Mouse (Mus musculus): ENCODE measurements around the gene Tas1r1. TPM values are rescaled to one million over a fixed set of nuclear protein-coding genes. Genes with fewer than 3 reads are reported as not detected.

Tas1r1 gene
- polyA plus RNA-seq, 1 experiment from 2014 or later, result 1.5 TPM

DNA sequence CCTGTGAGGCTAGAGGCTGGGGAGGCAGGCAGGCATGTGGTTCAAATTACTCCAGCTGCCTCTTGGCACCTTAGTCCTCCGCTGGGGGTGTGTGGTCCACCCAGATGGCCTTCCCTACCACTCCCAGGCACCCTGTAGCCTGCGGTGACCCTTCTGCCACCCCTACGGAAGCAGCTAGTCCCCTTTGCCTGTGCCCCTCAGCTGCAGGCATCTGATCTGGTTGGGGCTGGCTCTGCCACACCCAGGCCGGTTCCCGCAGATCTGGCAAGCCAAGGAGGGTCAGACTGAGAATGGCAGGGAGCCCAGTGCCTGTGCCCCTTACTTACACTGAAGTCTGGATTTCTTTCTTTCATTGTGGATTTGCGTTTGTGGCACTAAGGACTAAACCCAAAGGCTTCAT lies 35.3 kb upstream of the Tas1r1 start:
- no peak overlapping the region for H3K27ac ChIP-seq
- no peaks in the 10 kb centered on the region for H3K36me3 ChIP-seq (replicated peaks)
- H3K4me2 ChIP-seq, result no peak overlapping the region
- no peak for ATAC-seq (replicated peaks)
- WGBS, result 85% methylated on average over 6 of the region's 6 CpGs
- H3K27me3 ChIP-seq (replicated peaks), result no peaks in the 10 kb centered on the region; the same call in 1 of the 2 replicates
- peaks cover 8% of the 10 kb centered on the region for H3K4me1 ChIP-seq
- H3K4me3 ChIP-seq, result no peak overlapping the region
- no peaks in the 10 kb centered on the region for H3K9me3 ChIP-seq
- no peak overlapping the region for H3K9ac ChIP-seq

DNA sequence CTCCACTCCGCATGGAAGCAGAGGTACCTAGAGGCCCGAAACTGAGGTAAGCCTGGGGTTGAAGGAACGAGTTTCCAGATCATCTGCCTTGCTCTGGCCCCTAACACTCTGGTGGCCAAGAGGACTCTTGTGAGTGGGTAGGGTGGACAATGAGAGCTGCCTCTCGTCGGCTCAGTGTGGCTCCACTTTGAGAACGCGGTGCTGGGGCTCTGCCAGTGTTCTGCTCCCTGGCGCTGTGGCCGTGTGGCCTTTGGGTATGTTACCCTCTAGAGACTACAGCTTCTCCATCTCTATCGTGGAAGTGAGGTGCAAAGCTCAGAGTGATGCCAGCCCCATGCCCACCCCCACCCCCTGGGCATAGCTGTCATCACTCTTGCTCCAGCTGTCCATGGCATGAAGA lies 34.3 kb upstream of the Tas1r1 start:
- WGBS, result 53% methylated on average over 10 of the region's 10 CpGs
- H3K36me3 ChIP-seq (replicated peaks), result no peaks in the 10 kb centered on the region
- no peaks in the 10 kb centered on the region for H3K9me3 ChIP-seq
- H3K27me3 ChIP-seq (replicated peaks), result no peaks in the 10 kb centered on the region; the same call in 1 of the 2 replicates
- no peak overlapping the region for H3K4me2 ChIP-seq
- H3K4me1 ChIP-seq, result peaks cover 8% of the 10 kb centered on the region
- H3K9ac ChIP-seq, result no peak overlapping the region
- no peak overlapping the region for H3K4me3 ChIP-seq
- no peak overlapping the region for H3K27ac ChIP-seq
- ATAC-seq (replicated peaks), result no peak

DNA sequence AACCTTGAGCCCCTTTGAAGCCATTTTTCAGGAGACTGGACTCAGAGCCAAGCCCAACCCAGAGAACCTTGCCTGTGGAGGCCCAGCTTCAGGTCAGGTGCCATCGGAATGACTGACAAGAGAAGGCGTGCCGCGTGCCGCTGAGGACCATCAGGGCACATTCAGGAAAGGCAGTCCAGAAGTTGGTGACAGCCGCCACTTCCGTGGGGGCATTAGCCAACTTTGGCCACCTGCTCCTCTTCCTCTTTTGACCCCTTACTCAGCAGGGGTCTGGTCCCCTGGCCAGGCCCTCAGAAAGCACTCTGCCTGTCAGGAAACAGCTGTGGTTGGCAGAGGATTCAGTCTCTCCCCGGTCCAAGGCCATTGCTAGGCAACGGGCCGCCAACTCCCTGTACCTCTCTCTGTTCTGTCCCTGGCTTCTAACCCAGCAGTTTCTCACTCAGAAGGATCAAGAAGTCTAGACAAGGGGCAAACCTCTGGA lies 33.8 kb upstream of the Tas1r1 start, which contains the start of gene Plekhg5:
Gene Plekhg5, plus strand, starts transcription at position 378 of the 481 bp plus-strand sequence.
- ATAC-seq (replicated peaks), result no peak
- no peak within 1 kb of the TSS for H3K27ac ChIP-seq

DNA sequence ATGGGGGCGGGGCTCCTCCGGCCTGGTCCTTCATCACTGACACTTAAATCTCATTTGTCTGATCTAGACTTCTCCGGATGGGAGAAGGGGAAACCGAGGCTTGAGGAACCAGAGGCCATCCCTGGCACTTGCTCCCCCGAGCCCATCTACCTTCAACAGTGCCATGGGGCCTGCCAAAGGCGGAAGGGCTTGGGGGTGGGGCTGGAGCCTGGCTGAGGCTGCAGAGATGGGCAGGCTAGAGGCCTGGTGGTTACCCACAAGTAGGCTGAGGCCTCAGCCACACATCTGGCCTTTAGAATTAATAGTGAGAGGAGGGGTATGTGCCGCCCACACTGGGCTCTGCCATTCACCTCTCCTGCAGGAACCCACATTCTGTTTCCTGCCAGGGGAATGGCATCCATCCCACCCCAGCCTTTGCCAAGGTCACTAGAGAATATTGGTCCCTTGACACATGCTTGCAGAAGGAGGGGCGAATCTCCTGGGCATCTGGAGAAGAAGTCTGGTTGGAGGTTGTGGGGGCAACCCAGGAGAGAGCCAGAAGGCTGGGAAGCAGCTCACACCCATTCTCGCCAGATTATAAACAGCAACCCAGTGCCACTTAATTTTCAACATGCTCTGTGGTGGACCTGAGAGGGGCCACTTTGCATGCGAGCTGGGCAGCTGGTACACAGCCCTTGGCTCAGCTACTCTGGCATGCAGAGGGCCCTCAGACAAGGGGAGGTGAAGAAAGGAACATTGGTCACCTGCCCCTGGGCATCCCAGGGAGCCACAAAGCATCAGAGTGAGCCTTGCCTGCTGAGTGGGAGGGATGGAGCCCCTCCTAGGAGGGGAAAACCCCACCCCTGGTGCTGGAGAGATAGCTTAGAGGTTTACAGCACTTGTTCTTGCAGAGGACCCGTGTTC lies 32.4 kb upstream of the Tas1r1 start:
- Histone ChIP-seq H3K4me3 (no peak overlapping the region), H3K27ac (no peak overlapping the region), H3K4me2 (no peak overlapping the region), H3K9me3 (no peaks in the 10 kb centered on the region), H3K36me3 (replicated peaks) (no peaks in the 10 kb centered on the region), H3K4me1 (peaks cover 8% of the 10 kb centered on the region), H3K27me3 (replicated peaks) (no peaks in the 10 kb centered on the region), H3K9ac (no peak overlapping the region)
- no peak for ATAC-seq (replicated peaks)
- 70% methylated on average over 11 of the region's 11 CpGs for WGBS

More for the DNA sequence above, 33.8 kb upstream of the Tas1r1 start, which contains the start of gene Plekhg5:
- no peak within 1 kb of the TSS for H3K4me2 ChIP-seq
- 59% methylated on average over 10 of the region's 10 CpGs for WGBS
- no peaks in the 10 kb centered on the region; the same call in 1 of the 2 replicates for H3K27me3 ChIP-seq (replicated peaks)
- no peak within 1 kb of the TSS for H3K9ac ChIP-seq
- peaks cover 8% of the 10 kb centered on the region for H3K4me1 ChIP-seq
- no peak within 1 kb of the TSS for H3K4me3 ChIP-seq
- no peaks in the 10 kb centered on the region for H3K9me3 ChIP-seq
- no peaks in the 10 kb centered on the region for H3K36me3 ChIP-seq (replicated peaks)

DNA sequence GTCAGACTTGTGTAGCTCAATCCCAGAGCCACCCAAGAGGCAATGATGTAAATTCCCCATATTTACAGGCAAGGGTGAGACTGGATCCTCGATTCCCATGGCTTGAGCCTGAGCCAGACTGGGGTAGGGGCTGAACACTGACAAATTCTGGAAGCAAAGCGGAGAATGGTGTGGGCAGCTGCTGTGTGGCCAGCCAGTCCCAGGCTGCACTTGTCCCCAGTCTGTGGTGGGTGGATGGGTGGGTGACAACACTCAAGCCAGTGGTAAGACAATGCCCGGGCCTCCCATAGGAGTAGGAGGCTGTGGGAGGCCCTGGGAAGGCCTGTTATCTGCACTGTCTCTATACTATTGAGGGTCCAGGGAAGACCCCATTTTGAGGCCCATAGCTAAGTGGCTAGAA lies 30.9 kb upstream of the Tas1r1 start:
- no peak overlapping the region for H3K27ac ChIP-seq
- H3K4me2 ChIP-seq, result no peak overlapping the region
- H3K4me1 ChIP-seq, result peaks cover 8% of the 10 kb centered on the region
- no peaks in the 10 kb centered on the region for H3K36me3 ChIP-seq (replicated peaks)
- H3K9me3 ChIP-seq, result no peaks in the 10 kb centered on the region
- H3K27me3 ChIP-seq (replicated peaks), result no peaks in the 10 kb centered on the region
- no peak for ATAC-seq (replicated peaks)
- H3K9ac ChIP-seq, result no peak overlapping the region
- WGBS, result 91% methylated on average over 3 of the region's 3 CpGs
- H3K4me3 ChIP-seq, result no peak overlapping the region

GRCm38 (mm10) chr4:152068166-152068724 lies 29.9 kb upstream of the Tas1r1 start:
- H3K4me2 ChIP-seq, result no peak overlapping the region
- H3K9ac ChIP-seq, result no peak overlapping the region
- no peaks in the 10 kb centered on the region for H3K36me3 ChIP-seq (replicated peaks)
- H3K4me1 ChIP-seq, result peaks cover 8% of the 10 kb centered on the region
- 69% methylated on average over 6 of the region's 6 CpGs for WGBS
- H3K4me3 ChIP-seq, result no peak overlapping the region
- H3K27me3 ChIP-seq (replicated peaks), result no peaks in the 10 kb centered on the region
- no peak for ATAC-seq (replicated peaks)
- no peak overlapping the region for H3K27ac ChIP-seq
- H3K9me3 ChIP-seq, result no peaks in the 10 kb centered on the region

DNA sequence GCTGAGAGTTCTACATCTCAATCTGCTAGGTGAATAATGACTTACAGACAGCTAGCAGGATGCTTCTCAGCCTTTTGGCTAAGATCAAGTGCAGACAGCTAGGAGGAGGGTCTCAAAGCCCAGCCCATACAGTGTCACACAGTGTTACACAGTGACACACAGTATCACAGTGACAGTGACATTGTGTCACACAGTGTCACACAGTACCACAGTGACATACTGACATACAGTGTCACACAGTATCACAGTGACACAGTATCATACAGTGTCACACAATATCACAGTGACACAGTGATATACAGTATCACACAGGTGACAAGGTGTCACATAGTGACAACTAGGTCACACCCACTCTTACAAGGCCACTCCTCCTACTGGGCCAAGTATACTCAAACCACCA lies 28.9 kb upstream of the Tas1r1 start:
- Histone ChIP-seq H3K4me3 (no peak overlapping the region), H3K27ac (no peak overlapping the region), H3K9me3 (no peaks in the 10 kb centered on the region), H3K4me2 (no peak overlapping the region), H3K27me3 (replicated peaks) (no peaks in the 10 kb centered on the region), H3K4me1 (peaks cover 3% of the 10 kb centered on the region), H3K9ac (no peak overlapping the region), H3K36me3 (replicated peaks) (no peaks in the 10 kb centered on the region)
- ATAC-seq (replicated peaks), result no peak

GRCm38 (mm10) chr4:152062390-152063110 lies 24.2 kb upstream of the Tas1r1 start:
- Histone ChIP-seq H3K4me1 (no peaks in the 10 kb centered on the region), H3K4me2 (no peak overlapping the region), H3K4me3 (no peak overlapping the region), H3K27ac (no peak overlapping the region), H3K27me3 (replicated peaks) (no peaks in the 10 kb centered on the region), H3K9me3 (no peaks in the 10 kb centered on the region), H3K36me3 (replicated peaks) (peaks cover 25% of the 10 kb centered on the region; the same call in 1 of the 2 replicates), H3K9ac (no peak overlapping the region)
- no peak for ATAC-seq (replicated peaks)
- 82% methylated on average over 9 of the region's 9 CpGs for WGBS

GRCm38 (mm10) chr4:152044609-152045008 lies 6.2 kb upstream of the Tas1r1 start:
- H3K4me1 ChIP-seq, result peaks cover 15% of the 10 kb centered on the region
- H3K9me3 ChIP-seq, result no peaks in the 10 kb centered on the region
- H3K27ac ChIP-seq, result no peak overlapping the region
- no peak overlapping the region for H3K4me3 ChIP-seq
- no peak overlapping the region for H3K4me2 ChIP-seq
- no peak overlapping the region for H3K9ac ChIP-seq
- no peaks in the 10 kb centered on the region for H3K27me3 ChIP-seq (replicated peaks)
- H3K36me3 ChIP-seq (replicated peaks), result peaks cover 61% of the 10 kb centered on the region; the same call in 1 of the 2 replicates
- 83% methylated on average over 6 of the region's 6 CpGs for WGBS
- no peak for ATAC-seq (replicated peaks)

GRCm38 (mm10) chr4:152043171-152043570 lies 4.8 kb upstream of the Tas1r1 start:
- peaks cover 18% of the 10 kb centered on the region for H3K4me1 ChIP-seq
- ATAC-seq (replicated peaks), result no peak
- no peak overlapping the region for H3K27ac ChIP-seq
- H3K27me3 ChIP-seq (replicated peaks), result no peaks in the 10 kb centered on the region
- no peaks in the 10 kb centered on the region for H3K9me3 ChIP-seq
- H3K36me3 ChIP-seq (replicated peaks), result peaks cover 56% of the 10 kb centered on the region; the same call in 1 of the 2 replicates
- WGBS, result 89% methylated on average over 3 of the region's 3 CpGs
- H3K4me3 ChIP-seq, result no peak overlapping the region
- no peak overlapping the region for H3K9ac ChIP-seq
- H3K4me2 ChIP-seq, result no peak overlapping the region

DNA sequence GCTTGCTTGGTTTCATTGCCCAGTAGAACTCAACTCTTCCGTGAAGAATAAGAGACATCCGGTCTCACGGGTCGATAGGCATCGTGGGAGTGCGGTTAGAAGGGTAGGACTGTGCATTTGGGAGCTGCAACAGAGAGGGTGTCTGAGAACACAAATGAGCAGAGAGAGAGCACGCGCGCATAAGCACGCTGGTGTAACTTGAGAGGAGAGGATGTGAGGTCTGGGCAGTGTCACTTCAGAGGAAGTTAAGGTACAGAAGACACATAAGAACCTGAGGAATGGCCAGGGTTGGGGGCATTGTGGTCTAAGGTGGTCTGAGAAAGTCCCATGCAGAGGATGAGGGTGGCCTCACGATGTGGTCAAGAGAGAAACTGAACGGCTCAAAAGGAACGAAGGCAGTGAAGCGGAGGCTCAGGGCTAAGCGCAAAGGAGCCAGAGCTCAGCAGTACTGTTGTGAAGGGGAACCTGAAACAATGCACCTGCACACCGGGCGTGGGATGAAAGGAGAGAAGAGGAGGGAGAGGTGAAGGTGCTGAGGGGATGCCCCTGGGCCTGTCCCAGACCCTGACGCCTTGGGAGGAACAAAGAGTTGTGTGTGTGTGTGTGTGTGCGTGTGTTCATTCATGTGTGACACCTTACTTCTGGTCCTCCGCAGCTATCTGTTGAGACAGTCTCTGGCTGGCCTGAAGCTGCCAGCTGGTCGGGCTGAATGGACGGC lies 3.7 kb upstream of the Tas1r1 start:
- H3K4me2 ChIP-seq, result no peak overlapping the region
- H3K4me3 ChIP-seq, result no peak overlapping the region
- ATAC-seq (replicated peaks), result no peak
- no peak overlapping the region for H3K9ac ChIP-seq
- H3K4me1 ChIP-seq, result peaks cover 18% of the 10 kb centered on the region
- WGBS, result 96% methylated on average over 22 of the region's 22 CpGs
- H3K36me3 ChIP-seq (replicated peaks), result peaks cover 46% of the 10 kb centered on the region; the same call in 1 of the 2 replicates
- no peaks in the 10 kb centered on the region for H3K9me3 ChIP-seq
- no peak overlapping the region for H3K27ac ChIP-seq
- H3K27me3 ChIP-seq (replicated peaks), result no peaks in the 10 kb centered on the region

All from midbrain, embryonic 15.5 days (tissue).